Mouse (Mus musculus) cerebellum, adult 2 months (tissue): ENCODE results near the gene Megf11.

Experiments
- CTCF ChIP-seq: fragments of 200-500 bp; IDR thresholded peaks from 2 replicates; pipeline ENCODE4 v1.5.1; 2011; ENCODE audit warnings: low read depth, mild to moderate bottlenecking, control low read depth, low read length, moderate library complexity, borderline replicate concordance; ENCODE audit not compliant: insufficient read depth
- POLR2A ChIP-seq: fragments of 200-500 bp; IDR thresholded peaks from 2 replicates; pipeline ENCODE4 v1.6.1; 2011; ENCODE audit warnings: low read length, control low read depth, borderline replicate concordance; ENCODE audit not compliant: insufficient read depth

- TF ChIP-seq CTCF (no peak), POLR2A (no peak)
Measured at GRCm38 (mm10) chr9:64571091-64571490, 185.7 kb downstream of the Megf11 start.
